Mouse (Mus musculus) liver, embryonic 14.5 days (tissue): ENCODE results near the gene Gm21985.

ENCODE experiments used
- CTCF ChIP-seq: IDR thresholded peaks from 2 replicates; pipeline ENCODE4 v1.5.1; 2016; ENCODE audit warnings: antibody characterized with exemption, low read depth, control low read depth
- EP300 ChIP-seq: IDR thresholded peaks from 2 replicates; pipeline ENCODE4 v1.6.1; 2016; ENCODE audit warnings: antibody characterized with exemption, low read depth

DNA sequence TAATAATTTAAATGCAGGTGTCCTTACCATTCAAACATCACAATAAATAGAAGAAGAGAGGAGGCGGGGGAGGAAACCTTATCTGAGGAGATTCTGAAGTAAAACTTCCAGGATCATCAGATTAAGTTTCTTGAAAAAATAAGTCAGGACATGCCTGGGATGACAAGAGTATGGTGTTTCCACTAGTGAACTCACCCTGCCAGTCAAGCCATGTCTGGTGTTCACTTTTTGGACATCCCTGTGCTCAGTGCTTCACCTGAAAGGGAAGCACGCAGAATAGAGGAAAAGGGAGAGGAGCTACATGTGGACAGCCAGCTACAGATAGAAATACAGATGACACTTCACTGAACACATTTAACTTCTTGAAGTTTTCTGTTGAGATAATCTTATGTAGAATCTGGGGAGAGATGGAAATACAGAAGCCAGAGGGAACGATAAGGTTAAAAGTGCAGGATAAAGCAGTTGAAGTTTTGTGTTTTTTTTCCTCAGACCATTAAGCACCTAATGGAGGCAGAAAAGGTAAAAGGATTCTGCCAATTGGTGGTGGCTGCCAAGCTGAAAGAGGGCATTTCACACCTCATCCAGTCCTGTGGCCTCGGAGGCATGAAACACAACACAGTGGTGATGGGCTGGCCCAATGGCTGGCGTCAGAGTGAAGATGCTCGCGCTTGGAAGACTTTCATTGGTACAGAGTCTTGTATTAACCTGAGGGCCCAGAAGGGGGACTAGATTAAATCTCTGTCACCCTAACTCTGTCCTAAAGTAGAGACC is 87.8 kb downstream of the Gm21985 start:
- TF ChIP-seq EP300 (no peak), CTCF (no peak)
